Mouse (Mus musculus): ENCODE measurements at regions not wholly inside any gene's neighbourhood (a gene's known extent, or its start where the extent isn't known, plus 50 kb on each side); places are given as distances from the start of the nearest gene placed in this dataset.

DNA sequence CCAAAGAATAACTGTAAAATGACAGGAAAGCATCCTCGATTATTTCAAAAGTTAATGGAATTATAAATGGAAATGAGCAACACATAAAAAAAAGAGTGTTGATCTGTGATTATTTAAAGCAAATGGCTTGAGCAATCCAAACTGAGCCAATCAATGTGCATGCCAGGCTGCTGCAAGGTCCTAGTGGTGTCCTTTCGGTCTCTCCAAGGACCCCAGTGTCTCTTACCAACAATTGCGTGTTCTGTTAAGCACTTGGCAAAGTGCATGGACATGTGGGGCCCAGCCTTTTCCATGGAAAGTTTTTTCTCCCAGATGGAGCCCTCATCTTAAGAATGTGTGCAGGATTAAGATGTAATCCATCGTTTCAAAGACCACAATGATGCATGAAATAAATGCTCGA is 90.0 kb upstream of the Sfrp2 start:
- TF ChIP-seq NRF1 (IDR thresholded peaks at IDR 0.05; ENCODE audit: low read depth, low read length) (no peak), MAFK (IDR thresholded peaks at IDR 0.05; ENCODE audit: insufficient replicate concordance, low read length) (no peak), ZMIZ1 (IDR thresholded peaks at IDR 0.05; ENCODE audit: low read depth, low read length) (no peak), CTCF (conservative IDR thresholded peaks at IDR 0.05 in 1 of 2, IDR thresholded peaks at IDR 0.05 in 1 of 2; ENCODE audit: low read depth in 2 of 2, low read length in 2 of 2) (no peak), USF1 (IDR thresholded peaks at IDR 0.05; ENCODE audit: low read depth, low read length) (no peak), ZC3H11A (IDR thresholded peaks at IDR 0.05; ENCODE audit: low read depth, low read length) (no peak), EP300 (IDR thresholded peaks at IDR 0.05; ENCODE audit: low read length) (no peak), IRF4 (IDR thresholded peaks at IDR 0.05; ENCODE audit: low read depth, low read length) (no peak), CHD2 (IDR thresholded peaks at IDR 0.05; ENCODE audit: low read length) (no peak)

Data from CH12.LX (cell line).